Mouse (Mus musculus): Measurements from ENCODE around the gene Scai. TPM values are rescaled to one million over a fixed set of nuclear protein-coding genes. Genes with fewer than 3 reads are reported as not detected.

Scai gene
- total and polyA plus RNA-seq, 3 experiments: 4.2 to 7.9 (median 4.7) TPM

DNA sequence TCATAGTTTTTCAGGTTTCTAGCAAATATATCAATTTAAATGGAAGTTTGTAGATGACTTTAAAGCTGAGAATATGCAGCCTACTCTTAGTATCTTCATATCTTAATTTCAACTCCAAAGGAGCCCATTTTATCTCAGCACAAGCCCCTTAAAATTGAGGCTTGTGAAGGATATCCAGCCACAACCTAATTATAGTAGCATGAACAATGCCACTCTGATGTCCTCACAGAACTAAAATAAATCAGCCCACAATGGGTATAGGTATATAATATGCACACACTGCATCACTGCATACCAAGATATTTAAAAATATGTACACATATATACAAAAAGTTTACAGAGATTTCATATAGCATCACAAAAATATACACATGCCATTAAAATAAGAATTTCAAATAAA lies 119.9 kb downstream of the Scai start:
- H3K79me2 ChIP-seq (replicated peaks; ENCODE audit: control insufficient read depth, extremely low read depth, insufficient read depth, poor library complexity, severe bottlenecking): no peaks in the 10 kb centered on the region
- dilution Hi-C loops (cut with MboI; ENCODE audit: extremely low pct_ligation_motif_present, extremely low pct_unique_long_range_greater_than_20kb, low sequenced_read_pairs) (no loop called here), in situ Hi-C loops (cut with MboI; ENCODE audit: low pct_ligation_motif_present, low pct_unique_long_range_greater_than_20kb, low sequenced_read_pairs) (no loop called here)
- DNase-seq (ENCODE audit: extremely low read depth): no peak
- H3K4me1 ChIP-seq (ENCODE audit: control insufficient read depth in 1 of 2, insufficient read depth in 2 of 2): peaks cover 0 to 11% of the 10 kb centered on the region in 2 experiments; a peak in 2 of 4 replicates
- H3K4me2 ChIP-seq (ENCODE audit: insufficient read depth, low read depth, poor library complexity, severe bottlenecking): no peak overlapping the region
- no peak overlapping the region for H3K27ac ChIP-seq (ENCODE audit: insufficient read depth, low read depth)
- no peak overlapping the region for H3K9ac ChIP-seq (ENCODE audit: insufficient read depth, low read depth)
- H3K4me3 ChIP-seq (replicated peaks in 1 of 3; ENCODE audit: low read depth in 2 of 3, low read length in 2 of 3, poor library complexity in 1 of 3): no peak overlapping the region
- no peaks in the 10 kb centered on the region for H3K27me3 ChIP-seq (replicated peaks)
- peaks cover 0 to 2% of the 10 kb centered on the region in 2 experiments for H3K36me3 ChIP-seq (replicated peaks in 1 of 2; ENCODE audit: control insufficient read depth in 1 of 2, insufficient read depth in 1 of 2, low read length in 1 of 2)
- no peaks in the 10 kb centered on the region for H3K9me3 ChIP-seq (replicated peaks; ENCODE audit: low read length)
- TF ChIP-seq RCOR1 (conservative IDR thresholded peaks at IDR 0.05; ENCODE audit: low read depth, low read length) (no peak), MXI1 (IDR thresholded peaks at IDR 0.05; ENCODE audit: low read depth, low read length) (no peak), USF1 (IDR thresholded peaks at IDR 0.05; ENCODE audit: low read depth, low read length) (no peak), TBP (conservative IDR thresholded peaks at IDR 0.05; ENCODE audit: low read depth, low read length) (no peak), BHLHE40 (IDR thresholded peaks at IDR 0.05; ENCODE audit: low read depth, low read length) (no peak), POLR2A (IDR thresholded peaks at IDR 0.05; ENCODE audit: low read depth, low read length) (no peak)

DNA sequence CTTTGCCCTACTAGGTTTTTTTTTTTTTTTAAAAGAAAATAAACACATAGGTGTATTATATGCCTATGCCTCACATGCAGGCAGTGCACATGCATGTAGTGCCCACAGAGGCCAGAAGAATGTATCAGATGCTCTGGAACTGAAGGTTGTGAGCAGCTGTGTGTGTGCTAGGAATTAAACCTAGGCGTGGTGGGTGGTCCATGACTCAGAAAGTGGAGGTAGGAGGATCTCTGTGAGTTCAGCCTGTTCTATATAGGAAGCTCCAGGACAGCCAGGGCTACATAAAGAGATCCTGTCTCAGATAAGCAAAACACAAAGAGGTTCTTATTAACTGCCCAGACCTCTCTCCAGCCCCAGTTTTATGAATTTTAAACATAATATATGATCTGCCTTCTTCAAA lies 121.4 kb downstream of the Scai start:
- H3K27me3 ChIP-seq (replicated peaks): no peaks in the 10 kb centered on the region
- no peak for DNase-seq (ENCODE audit: extremely low read depth)
- in situ Hi-C loops (cut with MboI; ENCODE audit: low pct_ligation_motif_present, low pct_unique_long_range_greater_than_20kb, low sequenced_read_pairs) (no loop called here), dilution Hi-C loops (cut with MboI; ENCODE audit: extremely low pct_ligation_motif_present, extremely low pct_unique_long_range_greater_than_20kb, low sequenced_read_pairs) (no loop called here)
- H3K4me2 ChIP-seq (ENCODE audit: insufficient read depth, low read depth, poor library complexity, severe bottlenecking): no peak overlapping the region
- H3K4me3 ChIP-seq (replicated peaks in 1 of 3; ENCODE audit: low read depth in 2 of 3, low read length in 2 of 3, poor library complexity in 1 of 3): no peak overlapping the region
- H3K4me1 ChIP-seq (ENCODE audit: control insufficient read depth in 1 of 2, insufficient read depth in 2 of 2): peaks cover 0 to 17% of the 10 kb centered on the region in 2 experiments; a peak in 2 of 4 replicates
- H3K9me3 ChIP-seq (replicated peaks; ENCODE audit: low read length): no peaks in the 10 kb centered on the region
- peaks cover 0 to 2% of the 10 kb centered on the region in 2 experiments for H3K36me3 ChIP-seq (replicated peaks in 1 of 2; ENCODE audit: control insufficient read depth in 1 of 2, insufficient read depth in 1 of 2, low read length in 1 of 2)
- no peak for TF ChIP-seq MXI1 (IDR thresholded peaks at IDR 0.05; ENCODE audit: low read depth, low read length)
- no peak for TF ChIP-seq GABPA (IDR thresholded peaks at IDR 0.05; ENCODE audit: insufficient replicate concordance, low read depth, low read length)
- TF ChIP-seq TCF12 (IDR thresholded peaks at IDR 0.05; ENCODE audit: low read depth, low read length): no peak
- TF ChIP-seq ZC3H11A (IDR thresholded peaks at IDR 0.05; ENCODE audit: low read depth, low read length): no peak
- TF ChIP-seq JUN (IDR thresholded peaks at IDR 0.05; ENCODE audit: insufficient read depth, low read depth, low read length): no peak
- TF ChIP-seq MAFK (IDR thresholded peaks at IDR 0.05; ENCODE audit: insufficient replicate concordance, low read length): no peak
- TF ChIP-seq BHLHE40 (IDR thresholded peaks at IDR 0.05; ENCODE audit: low read depth, low read length): no peak
- no peak for TF ChIP-seq NRF1 (IDR thresholded peaks at IDR 0.05; ENCODE audit: low read depth, low read length)
- TF ChIP-seq JUND (conservative IDR thresholded peaks at IDR 0.05; ENCODE audit: low read depth, low read length): no peak
- no peak for TF ChIP-seq POLR2AphosphoS2 (IDR thresholded peaks at IDR 0.05; ENCODE audit: low read depth, low read length)
- TF ChIP-seq HCFC1 (IDR thresholded peaks at IDR 0.05; ENCODE audit: low read depth, low read length): no peak
- TF ChIP-seq USF2 (conservative IDR thresholded peaks at IDR 0.05; ENCODE audit: low read depth, low read length): no peak
- no peak for TF ChIP-seq ETS1 (conservative IDR thresholded peaks at IDR 0.05; ENCODE audit: low read depth, low read length)
- no peak for TF ChIP-seq UBTF (IDR thresholded peaks at IDR 0.05; ENCODE audit: low read depth, low read length)
- TF ChIP-seq ZNF384 (IDR thresholded peaks at IDR 0.05; ENCODE audit: low read depth, low read length): no peak
- TF ChIP-seq CHD2 (IDR thresholded peaks at IDR 0.05; ENCODE audit: low read length): no peak
- TF ChIP-seq SMC3 (IDR thresholded peaks at IDR 0.05; ENCODE audit: low read depth, low read length): no peak
- TF ChIP-seq E2F4 (IDR thresholded peaks at IDR 0.05; ENCODE audit: insufficient replicate concordance, low read depth, low read length): no peak
- peaks cover 8% of the 10 kb centered on the region for H3K79me2 ChIP-seq (replicated peaks; ENCODE audit: control insufficient read depth, extremely low read depth, insufficient read depth, poor library complexity, severe bottlenecking)
- H3K27ac ChIP-seq (ENCODE audit: insufficient read depth, low read depth): no peak overlapping the region
- no peak overlapping the region for H3K9ac ChIP-seq (ENCODE audit: insufficient read depth, low read depth)
